8 mouse cellular contexts compared by ENCODE assay signal in the genomic region with DNA sequence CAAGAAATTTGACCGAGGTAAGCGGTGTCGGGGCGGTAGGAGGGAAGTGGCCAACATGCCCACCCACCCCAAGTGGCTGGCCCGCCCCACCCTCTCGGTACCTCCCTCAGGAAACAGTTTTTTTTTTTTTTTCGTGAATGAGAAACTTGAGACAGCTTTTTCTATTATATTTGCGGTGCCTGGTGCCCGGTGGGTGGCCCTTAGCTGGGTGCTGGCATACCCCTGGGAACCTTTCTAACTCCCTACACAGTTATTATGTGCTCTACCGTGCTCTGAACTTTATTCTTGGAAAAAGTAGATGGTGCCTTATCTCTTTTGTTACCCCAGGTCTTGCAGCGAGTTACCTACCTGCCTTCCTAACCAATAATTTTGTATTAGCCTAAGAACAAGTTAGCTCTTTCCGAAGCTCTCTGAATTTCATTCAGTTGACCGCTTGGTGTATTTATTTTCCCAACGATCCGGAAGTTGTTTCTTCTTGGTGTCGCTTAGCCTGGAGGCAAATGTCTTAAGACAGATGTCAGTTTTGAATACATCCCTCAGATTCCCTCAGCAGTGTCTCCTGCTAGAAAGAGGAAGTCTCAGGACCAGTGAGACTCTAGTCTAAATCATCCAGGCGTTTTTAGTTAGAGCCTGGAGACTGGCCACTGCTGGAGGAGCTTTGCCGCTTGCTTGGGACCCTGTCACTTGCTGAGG. TPM values are rescaled to one million over a fixed set of nuclear protein-coding genes. Genes with fewer than 3 reads are reported as not detected.
DNase-seq lines count a peak whose midpoint lies in the region; ATAC-seq lines count a peak whose summit lies in the region.

No protein-coding gene starts in this region.

- H3K27me3 ChIP-seq in kidney, embryonic 16.5 days (ENCODE audit: insufficient read depth, low read length), result no peaks in the 10 kb centered on the region
- H3K27me3 ChIP-seq in hindbrain, embryonic 14.5 days (ENCODE audit: control insufficient read depth, insufficient read depth, low read length), result no peaks in the 10 kb centered on the region
- no peaks in the 10 kb centered on the region for H3K27me3 ChIP-seq in midbrain, embryonic 16.5 days (ENCODE audit: control insufficient read depth, insufficient read depth, low read depth, low read length)

- peaks cover 10% of the 10 kb centered on the region; the same call in 1 of the 2 replicates for H3K36me3 ChIP-seq in kidney, embryonic 16.5 days (ENCODE audit: insufficient read depth, low read length)
- peaks cover 38% of the 10 kb centered on the region for H3K36me3 ChIP-seq in hindbrain, embryonic 14.5 days (replicated peaks; ENCODE audit: control insufficient read depth, insufficient read depth)
- 0 out of 2 replicates have a peak, but pooled peaks cover under 1% of the 10 kb centered on the region for H3K36me3 ChIP-seq in midbrain, embryonic 16.5 days (ENCODE audit: control insufficient read depth, insufficient read depth, low read length)

- peak overlapping the region; percentile 98 for H3K27ac ChIP-seq in kidney, embryonic 16.5 days (ENCODE audit: low read length)
- peak overlapping the region; percentile 88; the same call in 1 of the 2 replicates for H3K27ac ChIP-seq in hindbrain, embryonic 14.5 days
- peak overlapping the region; percentile 95 for H3K27ac ChIP-seq in midbrain, embryonic 16.5 days (ENCODE audit: low read length)

- 1% methylated on average over 18 of the region's 18 CpGs for WGBS in kidney, embryonic 16.5 days
- WGBS in hindbrain, embryonic 14.5 days, result 4% methylated on average over 18 of the region's 18 CpGs
- 5% methylated on average over 18 of the region's 18 CpGs for WGBS in midbrain, embryonic 16.5 days

- peak overlapping the region; percentile 63 for H3K4me3 ChIP-seq in kidney, embryonic 16.5 days (ENCODE audit: low read length)
- peak overlapping the region; percentile 52 for H3K4me3 ChIP-seq in hindbrain, embryonic 14.5 days (replicated peaks; ENCODE audit: low read length)
- H3K4me3 ChIP-seq in midbrain, embryonic 16.5 days (ENCODE audit: low read depth, low read length), result peak overlapping the region; percentile 69

- no peaks in the 10 kb centered on the region for H3K9me3 ChIP-seq in kidney, embryonic 16.5 days (ENCODE audit: low read length)
- H3K9me3 ChIP-seq in hindbrain, embryonic 14.5 days (ENCODE audit: control insufficient read depth, low read length), result no peaks in the 10 kb centered on the region
- H3K9me3 ChIP-seq in midbrain, embryonic 16.5 days (replicated peaks; ENCODE audit: control insufficient read depth, low read length, poor library complexity, severe bottlenecking), result no peaks in the 10 kb centered on the region

- peak; percentile 16; the same call in 1 of the 2 replicates for ATAC-seq in kidney, embryonic 16.5 days (ENCODE audit: low FRiP score, low TSS enrichment)
- no peak; the same call in 1 of the 2 replicates for ATAC-seq in hindbrain, embryonic 14.5 days (ENCODE audit: low FRiP score)
- 0 out of 2 replicates have a peak, but pooled peaks have one; percentile 1 for ATAC-seq in midbrain, embryonic 16.5 days

- peak overlapping the region; percentile 90 for H3K4me2 ChIP-seq in kidney, embryonic 16.5 days (replicated peaks; ENCODE audit: low read depth, low read length)
- H3K4me2 ChIP-seq in hindbrain, embryonic 14.5 days (replicated peaks), result peak overlapping the region; percentile 92
- H3K4me2 ChIP-seq in midbrain, embryonic 16.5 days (ENCODE audit: low read length), result peak overlapping the region; percentile 95

- H3K4me1 ChIP-seq in kidney, embryonic 16.5 days (ENCODE audit: insufficient read depth, low read length), result peaks cover 21% of the 10 kb centered on the region
- peaks cover 35% of the 10 kb centered on the region for H3K4me1 ChIP-seq in hindbrain, embryonic 14.5 days (replicated peaks; ENCODE audit: control insufficient read depth, insufficient read depth, low read length)
- peaks cover 28% of the 10 kb centered on the region for H3K4me1 ChIP-seq in midbrain, embryonic 16.5 days (ENCODE audit: control insufficient read depth, insufficient read depth, low read length)

- peak overlapping the region; percentile 81 for H3K9ac ChIP-seq in kidney, embryonic 16.5 days (replicated peaks; ENCODE audit: low read length)
- peak overlapping the region; percentile 72 for H3K9ac ChIP-seq in hindbrain, embryonic 14.5 days
- peak overlapping the region; percentile 85 for H3K9ac ChIP-seq in midbrain, embryonic 16.5 days (ENCODE audit: low read depth, low read length)

- no peak for DNase-seq in kidney, postnatal 14 days
- peak; percentile 51 for DNase-seq in adipocyte (ENCODE audit: low spot score)
- DNase-seq in hindbrain, embryonic 14.5 days (ENCODE audit: low spot score), result no peak
- DNase-seq in yolk sac, embryonic 10.5 days (ENCODE audit: low spot score), result no peak
- DNase-seq in spleen, postnatal 10 days (ENCODE audit: low spot score in 2 of 2), result no peak
- DNase-seq in adrenal gland, adult (ENCODE audit: inconsistent age in 2 of 2, low spot score in 1 of 2), result no peak

RNA-seq across cellular contexts. Expression of gene Clcn2, which starts 0.6 kb away (rescaled TPM):
- 18.7 and 20.1 TPM in 2 replicates for polyA plus RNA-seq in kidney, embryonic 16.5 days (2015; fragmentation: Nextera tagmentation; extraction: Ambion mirVana)
- polyA plus RNA-seq in hindbrain, embryonic 14.5 days (2014; fragmentation: Nextera tagmentation; extraction: Ambion mirVana), result 28.7 and 32.1 TPM in 2 replicates
- 22.3 and 25.4 TPM in 2 replicates for polyA plus RNA-seq in midbrain, embryonic 16.5 days (2015; fragmentation: Nextera tagmentation; extraction: Ambion mirVana)

RNA-seq across cellular contexts. Expression of gene Polr2h, which starts 0.7 kb away (rescaled TPM):
- polyA plus RNA-seq in kidney, embryonic 16.5 days (2015; fragmentation: Nextera tagmentation; extraction: Ambion mirVana), result 107 and 119 TPM in 2 replicates
- polyA plus RNA-seq in hindbrain, embryonic 14.5 days (2014; fragmentation: Nextera tagmentation; extraction: Ambion mirVana), result 93.2 and 95.9 TPM in 2 replicates
- polyA plus RNA-seq in midbrain, embryonic 16.5 days (2015; fragmentation: Nextera tagmentation; extraction: Ambion mirVana), result 83.0 and 88.0 TPM in 2 replicates

RNA-seq across cellular contexts. Expression of gene Chrd, which starts 14.8 kb away (rescaled TPM):
- 5.4 and 5.9 TPM in 2 replicates for polyA plus RNA-seq in kidney, embryonic 16.5 days (2015; fragmentation: Nextera tagmentation; extraction: Ambion mirVana)
- 5.4 and 7.3 TPM in 2 replicates for polyA plus RNA-seq in hindbrain, embryonic 14.5 days (2014; fragmentation: Nextera tagmentation; extraction: Ambion mirVana)
- 3.7 and 4.5 TPM in 2 replicates for polyA plus RNA-seq in midbrain, embryonic 16.5 days (2015; fragmentation: Nextera tagmentation; extraction: Ambion mirVana)

RNA-seq across cellular contexts. Expression of gene Thpo, which starts 16.2 kb away (rescaled TPM):
- 1.2 and 2.0 TPM in 2 replicates for polyA plus RNA-seq in kidney, embryonic 16.5 days (2015; fragmentation: Nextera tagmentation; extraction: Ambion mirVana)
- polyA plus RNA-seq in hindbrain, embryonic 14.5 days (2014; fragmentation: Nextera tagmentation; extraction: Ambion mirVana), result 0.86 and 1.2 TPM in 2 replicates
- polyA plus RNA-seq in midbrain, embryonic 16.5 days (2015; fragmentation: Nextera tagmentation; extraction: Ambion mirVana), result 1.5 TPM in 2 replicates

RNA-seq across cellular contexts. Expression of gene Fam131a, which starts 25.1 kb away (rescaled TPM):
- 7.6 and 8.0 TPM in 2 replicates for polyA plus RNA-seq in kidney, embryonic 16.5 days (2015; fragmentation: Nextera tagmentation; extraction: Ambion mirVana)
- 41.8 and 44.2 TPM in 2 replicates for polyA plus RNA-seq in hindbrain, embryonic 14.5 days (2014; fragmentation: Nextera tagmentation; extraction: Ambion mirVana)
- polyA plus RNA-seq in midbrain, embryonic 16.5 days (2015; fragmentation: Nextera tagmentation; extraction: Ambion mirVana), result 62.1 and 66.5 TPM in 2 replicates
